In genomic region chr11:97960907-97961306, GRCm38 (mm10) we compare ENCODE assay signal across 10 mouse cellular contexts. TPM values are rescaled to one million over a fixed set of nuclear protein-coding genes. Genes with fewer than 3 reads are reported as not detected.
DNase-seq lines count a peak whose midpoint lies in the region; ATAC-seq lines count a peak whose summit lies in the region.
"Had no signal": no experiment of that assay in that cellular context is flagged by ENCODE, and none has a peak within 500 bp of the region (broad histone marks: within the 10 kb centered on the region; RNA-seq: fewer than 3 reads in every experiment).

No protein-coding gene starts in this region.

- H3K4me2 ChIP-seq in lung, embryonic 15.5 days: no peak overlapping the region

- no peaks in the 10 kb centered on the region for H3K27me3 ChIP-seq in lung, embryonic 15.5 days

- no peaks in the 10 kb centered on the region for H3K9me3 ChIP-seq in lung, embryonic 15.5 days

- no peaks in the 10 kb centered on the region for H3K36me3 ChIP-seq in lung, embryonic 15.5 days

- no peak overlapping the region for H3K4me3 ChIP-seq in lung, embryonic 15.5 days

- 76% methylated on average over 1 of the region's 1 CpGs for WGBS in lung, embryonic 15.5 days

- no peak for DNase-seq in cerebellum, postnatal 4 days (ENCODE audit: low spot score in 2 of 2)
- DNase-seq in lung, postnatal 25 days (ENCODE audit: low spot score): no peak
- peak; percentile 74 to 75 for DNase-seq in cerebellum, postnatal 14 days
- peak; percentile 47 for DNase-seq in naive thymus-derived CD4-positive, alpha-beta T cell, adult 2 months (ENCODE audit: low read depth)
- DNase-seq in gastrocnemius, adult 18-20 months (ENCODE audit: low spot score): no peak
- no peak for DNase-seq in left cerebral cortex, postnatal 36 days (ENCODE audit: low spot score in 2 of 2)
- DNase-seq: right cerebral cortex, postnatal 25 days had no signal

- intact Hi-C loops in left cerebral cortex, postnatal 36 days (cut with DNase I): no loop called here

- no peak overlapping the region for H3K27ac ChIP-seq in lung, embryonic 15.5 days

- no peak overlapping the region for H3K9ac ChIP-seq in lung, embryonic 15.5 days

- 0 out of 2 replicates have a peak, but pooled peaks have one; percentile 36 for ATAC-seq in cerebellum, adult (ENCODE audit: insufficient number of reproducible peaks, low FRiP score, low TSS enrichment)
- ATAC-seq in lung, embryonic 15.5 days (ENCODE audit: borderline replicate concordance, extremely low read depth, low FRiP score, low TSS enrichment): 0 out of 2 replicates have a peak, but pooled peaks have one; percentile 3
- ATAC-seq: forebrain, embryonic 16.5 days had no signal

- H3K4me1 ChIP-seq in lung, embryonic 15.5 days: no peaks in the 10 kb centered on the region

RNA-seq across cellular contexts. Expression of gene Plxdc1, which starts 25.3 kb away (rescaled TPM):
- 0.89 and 1.3 TPM in 2 replicates for polyA plus RNA-seq in lung, embryonic 15.5 days (2015; fragmentation: Nextera tagmentation; extraction: Ambion mirVana)
- 1 to 10 TPM; 2.1 to 2.6 TPM for total RNA-seq in gastrocnemius, adult 18-20 months (2021)
- 10 to 100 TPM; 26.3 to 39.3 TPM for total RNA-seq in left cerebral cortex, postnatal 36 days (2021)

RNA-seq across cellular contexts. Expression of gene Arl5c, which starts 35.1 kb away (rescaled TPM):
- 6.8 and 9.0 TPM in 2 replicates for polyA plus RNA-seq in lung, embryonic 15.5 days (2015; fragmentation: Nextera tagmentation; extraction: Ambion mirVana)
- under 1 TPM in 1 of 2 experiments, not detected in 1; 0.26 TPM for total RNA-seq in gastrocnemius, adult 18-20 months (2021)
- total RNA-seq in left cerebral cortex, postnatal 36 days (2021): 1 to 10 TPM in 1 of 2 experiments, under 1 TPM in 1; 0.93 to 1.7 TPM

Comparison
In these comparisons a context has a peak if more than half of its experiments do, and no peak if none do; other contexts are left out.
1. DNase-seq: peak in cerebellum, postnatal 14 days (2 of 2) and naive thymus-derived CD4-positive, alpha-beta T cell, adult 2 months (single experiment); none in cerebellum, postnatal 4 days (0 of 2), lung, postnatal 25 days (single experiment), gastrocnemius, adult 18-20 months (single experiment) and left cerebral cortex, postnatal 36 days (0 of 2).
2. RNA of gene Plxdc1, which starts 25.3 kb away (total RNA-seq): 26.3 to 39.3 TPM in left cerebral cortex, postnatal 36 days; 2.1 to 2.6 TPM in gastrocnemius, adult 18-20 months; every median in the first group is over 4 times any median in the second.